Comparison of ENCODE assay signal across 7 mouse cellular contexts in genomic region chr7:99151342-99151741, GRCm38 (mm10). TPM values are rescaled to one million over a fixed set of nuclear protein-coding genes. Genes with fewer than 3 reads are reported as not detected.
A peak's percentile ranks its signal among the peaks of the same experiment; 100 is the strongest.
DNase-seq lines count a peak whose midpoint lies in the region; ATAC-seq and TF ChIP-seq lines count a peak whose summit lies in the region.

No protein-coding gene starts in this region.

- WGBS in limb, embryonic 10.5 days, result 2% methylated on average over 7 of the region's 7 CpGs
- 3% methylated on average over 7 of the region's 7 CpGs for WGBS in midbrain, embryonic 15.5 days
- 2% methylated on average over 7 of the region's 7 CpGs for WGBS in spleen, adult 2 months

- peaks cover 28% of the 10 kb centered on the region for H3K4me1 ChIP-seq in limb, embryonic 10.5 days
- H3K4me1 ChIP-seq in midbrain, embryonic 15.5 days, result 0 out of 2 replicates have a peak, but pooled peaks cover 6% of the 10 kb centered on the region
- H3K4me1 ChIP-seq in spleen, adult 2 months (ENCODE audit: control insufficient read depth, insufficient read depth, insufficient read length), result peaks cover 23% of the 10 kb centered on the region; the same call in 1 of the 2 replicates

- no peaks in the 10 kb centered on the region for H3K36me3 ChIP-seq in limb, embryonic 10.5 days
- H3K36me3 ChIP-seq in midbrain, embryonic 15.5 days (replicated peaks), result no peaks in the 10 kb centered on the region
- no peaks in the 10 kb centered on the region for H3K36me3 ChIP-seq in spleen, adult 2 months (ENCODE audit: control insufficient read depth, insufficient read depth, low read length)

- peak; percentile 92 for DNase-seq in adrenal gland, adult 2 months
- DNase-seq in embryo, embryonic 11 days, result peak; percentile 93
- DNase-seq in gastrocnemius, postnatal 4 days (ENCODE audit: low spot score in 2 of 2), result peak; percentile 83 to 95
- peak; percentile 96 for DNase-seq in kidney, adult 18-20 months
- DNase-seq in limb, embryonic 10.5 days (ENCODE audit: low spot score), result peak; percentile 97
- DNase-seq in spleen, adult 2 months (ENCODE audit: low read depth in 1 of 2, low spot score in 2 of 2), result peak; percentile 94 to 98

- H3K4me2 ChIP-seq in midbrain, embryonic 15.5 days, result no peak overlapping the region

- ATAC-seq in midbrain, embryonic 15.5 days (replicated peaks), result peak; percentile 48; the same call in 1 of the 2 replicates

- H3K9me3 ChIP-seq in limb, embryonic 10.5 days (replicated peaks), result no peaks in the 10 kb centered on the region
- H3K9me3 ChIP-seq in midbrain, embryonic 15.5 days, result no peaks in the 10 kb centered on the region

- H3K4me3 ChIP-seq in limb, embryonic 10.5 days, result no peak overlapping the region
- no peak overlapping the region for H3K4me3 ChIP-seq in midbrain, embryonic 15.5 days
- no peak overlapping the region for H3K4me3 ChIP-seq in spleen, adult 2 months (ENCODE audit: extremely low read depth, insufficient read depth, insufficient read length)

- no peak overlapping the region for H3K9ac ChIP-seq in midbrain, embryonic 15.5 days

- TF ChIP-seq CTCF in spleen, adult 2 months (IDR thresholded peaks at IDR 0.05; ENCODE audit: extremely low read depth, insufficient read depth, insufficient read length, insufficient replicate concordance), result peak; percentile 99

- no peak overlapping the region for H3K27ac ChIP-seq in limb, embryonic 10.5 days
- H3K27ac ChIP-seq in midbrain, embryonic 15.5 days, result no peak overlapping the region
- no peak overlapping the region for H3K27ac ChIP-seq in spleen, adult 2 months (ENCODE audit: insufficient read depth, low read length)

- no peaks in the 10 kb centered on the region for H3K27me3 ChIP-seq in limb, embryonic 10.5 days (ENCODE audit: low read depth, poor library complexity, severe bottlenecking)
- no peaks in the 10 kb centered on the region for H3K27me3 ChIP-seq in midbrain, embryonic 15.5 days (replicated peaks)
- H3K27me3 ChIP-seq in spleen, adult 2 months (ENCODE audit: control insufficient read depth, insufficient read depth, low read length), result no peaks in the 10 kb centered on the region

- TF ChIP-seq POLR2A in spleen, adult 2 months (IDR thresholded peaks at IDR 0.05; ENCODE audit: low read depth, low read length), result no peak

RNA-seq across cellular contexts. Expression of gene Uvrag, which starts 10.4 kb away (rescaled TPM):
- 10 to 100 TPM; 18.5 to 30.0 TPM for total RNA-seq in adrenal gland, adult 2 months (2021)
- polyA plus RNA-seq in adrenal gland, adult 2 months (2012; rRNA removed), result 50.4 and 60.6 TPM in 2 replicates
- total RNA-seq in gastrocnemius, postnatal 4 days (2021), result 10 to 100 TPM; 28.9 to 30.4 TPM
- 10.5 and 12.0 TPM in 2 replicates for polyA plus RNA-seq in limb, embryonic 10.5 days (2016; fragmentation: Nextera tagmentation; extraction: Ambion mirVana)
- 16.8 and 18.2 TPM in 2 replicates for polyA plus RNA-seq in midbrain, embryonic 15.5 days (2015; fragmentation: Nextera tagmentation; extraction: Ambion mirVana)
- 45.9 and 112 TPM in 2 replicates for polyA plus RNA-seq in spleen, adult 2 months (2012; rRNA removed)

RNA-seq across cellular contexts. Expression of gene Dgat2, which starts 31.2 kb away (rescaled TPM):
- 100 to 1,000 TPM; 498 to 599 TPM for total RNA-seq in adrenal gland, adult 2 months (2021)
- 613 and 819 TPM in 2 replicates for polyA plus RNA-seq in adrenal gland, adult 2 months (2012; rRNA removed)
- total RNA-seq in gastrocnemius, postnatal 4 days (2021), result 10 to 100 TPM; 13.0 to 20.0 TPM
- 14.2 and 15.0 TPM in 2 replicates for polyA plus RNA-seq in limb, embryonic 10.5 days (2016; fragmentation: Nextera tagmentation; extraction: Ambion mirVana)
- polyA plus RNA-seq in midbrain, embryonic 15.5 days (2015; fragmentation: Nextera tagmentation; extraction: Ambion mirVana), result 21.4 and 22.0 TPM in 2 replicates
- polyA plus RNA-seq in spleen, adult 2 months (2012; rRNA removed), result 12.0 and 12.8 TPM in 2 replicates

Comparison
In these comparisons a context has a peak if more than half of its experiments do, and no peak if none do; other contexts are left out.
1. RNA of gene Dgat2, which starts 31.2 kb away (polyA plus RNA-seq): 613 to 819 TPM in adrenal gland, adult 2 months; 21.4 to 22.0 TPM in midbrain, embryonic 15.5 days, 14.2 to 15.0 TPM in limb, embryonic 10.5 days and 12.0 to 12.8 TPM in spleen, adult 2 months; every median in the first group is over 10 times any median in the second.
2. Peak in every context shown above with its lines, with median percentiles within 50 percentile points of each other: DNase-seq.